Mouse (Mus musculus) liver, embryonic 14.5 days (tissue): ENCODE data around the gene Sufu.

ENCODE experiments used
- CTCF ChIP-seq: IDR thresholded peaks from 2 replicates; pipeline ENCODE4 v1.5.1; 2016; ENCODE audit warnings: antibody characterized with exemption, low read depth, control low read depth
- EP300 ChIP-seq: IDR thresholded peaks from 2 replicates; pipeline ENCODE4 v1.6.1; 2016; ENCODE audit warnings: antibody characterized with exemption, low read depth

DNA sequence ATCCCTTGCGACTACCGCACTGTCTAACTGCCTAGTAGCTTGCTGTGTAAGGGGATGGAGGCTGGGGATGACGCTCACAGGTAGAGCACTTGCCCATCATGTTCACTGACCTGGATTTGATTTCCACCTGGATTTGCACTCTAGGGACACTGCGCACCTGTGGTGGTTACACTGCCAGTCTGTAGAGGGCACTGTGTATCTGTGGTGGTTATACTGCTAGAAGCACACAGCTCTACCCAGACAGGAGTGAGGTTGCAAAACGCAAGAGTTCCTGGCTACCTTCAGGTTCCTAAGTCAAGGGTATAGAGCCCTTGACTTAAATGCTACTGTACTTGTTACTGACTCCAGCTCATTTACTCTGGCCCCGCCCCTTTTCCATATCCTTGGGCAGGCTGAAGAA is 141.5 kb downstream of the Sufu start:
- no peak for TF ChIP-seq EP300
- peak; percentile 73 for TF ChIP-seq CTCF
